Mouse (Mus musculus) embryonic fibroblast, embryonic 13.5 days (primary cell): Measurements from ENCODE around the gene H2-Ab1.

Experiments
- CTCF ChIP-seq: IDR thresholded peaks from 2 replicates; pipeline ENCODE4 v1.5.1; 2011; ENCODE audit warnings: mild to moderate bottlenecking, control low read depth, low read length, moderate library complexity, borderline replicate concordance; ENCODE audit not compliant: insufficient read depth
- POLR2A ChIP-seq: IDR thresholded peaks from 2 replicates; pipeline ENCODE4 v1.6.1; 2011; ENCODE audit warnings: low read depth, mild to moderate bottlenecking, control low read depth, low read length, moderate library complexity

- TF ChIP-seq CTCF (no peak), POLR2A (no peak)
Observed at GRCm38 (mm10) chr17:34286999-34287398, 29.5 kb downstream of the H2-Ab1 start.
